Mouse (Mus musculus): ENCODE measurements around the gene Tbc1d30. TPM values are rescaled to one million over a fixed set of nuclear protein-coding genes. Genes with fewer than 3 reads are reported as not detected.

Tbc1d30 gene
- polyA plus RNA-seq, 1 experiment from 2014 or later, result 0.57 TPM

GRCm38 (mm10) chr10:121252781-121253180 is 98.3 kb downstream of the Tbc1d30 start:
- Histone ChIP-seq H3K9ac (no peak overlapping the region), H3K27me3 (peaks cover 13% of the 10 kb centered on the region), H3K36me3 (no peaks in the 10 kb centered on the region), H3K4me1 (no peaks in the 10 kb centered on the region), H3K4me3 (replicated peaks) (no peak overlapping the region), H3K27ac (no peak overlapping the region), H3K4me2 (no peak overlapping the region), H3K9me3 (replicated peaks) (no peaks in the 10 kb centered on the region)
- WGBS, result 69% methylated on average over 7 of the region's 7 CpGs
- ATAC-seq (replicated peaks; ENCODE audit: low FRiP score), result no peak

GRCm38 (mm10) chr10:121251191-121251590 is 99.9 kb downstream of the Tbc1d30 start:
- H3K4me2 ChIP-seq, result no peak overlapping the region
- peaks cover 13% of the 10 kb centered on the region for H3K27me3 ChIP-seq
- 53% methylated on average over 8 of the region's 8 CpGs for whole genome bisulfite sequencing
- ATAC-seq (replicated peaks; ENCODE audit: low FRiP score), result no peak
- H3K36me3 ChIP-seq, result no peaks in the 10 kb centered on the region
- no peak overlapping the region for H3K9ac ChIP-seq
- peaks cover 2% of the 10 kb centered on the region; the same call in 1 of the 2 replicates for H3K9me3 ChIP-seq (replicated peaks)
- H3K4me1 ChIP-seq, result no peaks in the 10 kb centered on the region
- 0 out of 2 replicates have a peak overlapping the region, but pooled peaks have one; percentile 43 for H3K27ac ChIP-seq
- no peak overlapping the region for H3K4me3 ChIP-seq (replicated peaks)

- WGBS, result 92% methylated on average over 4 of the region's 4 CpGs
Measured at GRCm38 (mm10) chr10:121249820-121250219, 101.3 kb downstream of the Tbc1d30 start.

GRCm38 (mm10) chr10:121247545-121247944 is 103.5 kb downstream of the Tbc1d30 start:
- peaks cover 5% of the 10 kb centered on the region; the same call in 1 of the 2 replicates for H3K27me3 ChIP-seq
- H3K27ac ChIP-seq, result no peak overlapping the region
- peaks cover 21% of the 10 kb centered on the region for H3K4me1 ChIP-seq
- WGBS, result 94% methylated on average over 11 of the region's 11 CpGs
- peaks cover 2% of the 10 kb centered on the region; the same call in 1 of the 2 replicates for H3K9me3 ChIP-seq (replicated peaks)
- no peak for ATAC-seq (replicated peaks; ENCODE audit: low FRiP score)
- H3K9ac ChIP-seq, result no peak overlapping the region
- no peak overlapping the region for H3K4me3 ChIP-seq (replicated peaks)
- H3K36me3 ChIP-seq, result no peaks in the 10 kb centered on the region
- H3K4me2 ChIP-seq, result no peak overlapping the region

More at GRCm38 (mm10) chr10:121249820-121250219, 101.3 kb downstream of the Tbc1d30 start:
- no peak overlapping the region for H3K4me2 ChIP-seq
- peaks cover 1% of the 10 kb centered on the region for H3K27me3 ChIP-seq
- H3K4me3 ChIP-seq (replicated peaks), result no peak overlapping the region
- peaks cover 2% of the 10 kb centered on the region; the same call in 1 of the 2 replicates for H3K9me3 ChIP-seq (replicated peaks)
- no peak for ATAC-seq (replicated peaks; ENCODE audit: low FRiP score)
- no peak overlapping the region for H3K27ac ChIP-seq
- H3K9ac ChIP-seq, result no peak overlapping the region
- H3K36me3 ChIP-seq, result no peaks in the 10 kb centered on the region
- H3K4me1 ChIP-seq, result no peaks in the 10 kb centered on the region

GRCm38 (mm10) chr10:121246971-121247370 is 104.1 kb downstream of the Tbc1d30 start:
- H3K27me3 ChIP-seq, result peaks cover 5% of the 10 kb centered on the region; the same call in 1 of the 2 replicates
- no peaks in the 10 kb centered on the region for H3K36me3 ChIP-seq
- no peak overlapping the region for H3K4me3 ChIP-seq (replicated peaks)
- H3K4me1 ChIP-seq, result peaks cover 22% of the 10 kb centered on the region
- H3K9ac ChIP-seq, result no peak overlapping the region
- H3K27ac ChIP-seq, result no peak overlapping the region
- H3K4me2 ChIP-seq, result no peak overlapping the region
- peaks cover 2% of the 10 kb centered on the region; the same call in 1 of the 2 replicates for H3K9me3 ChIP-seq (replicated peaks)
- ATAC-seq (replicated peaks; ENCODE audit: low FRiP score), result no peak
- WGBS, result 85% methylated on average over 21 of the region's 21 CpGs

- 28% methylated on average over 23 of the region's 23 CpGs for WGBS
- 0 out of 2 replicates have a peak, but pooled peaks have one; percentile 27 for ATAC-seq (replicated peaks; ENCODE audit: low FRiP score)
- H3K36me3 ChIP-seq, result no peaks in the 10 kb centered on the region
- peak overlapping the region; percentile 37 for H3K4me2 ChIP-seq
- H3K4me3 ChIP-seq (replicated peaks), result no peak overlapping the region
- no peak overlapping the region for H3K9ac ChIP-seq
- H3K27ac ChIP-seq, result peak overlapping the region; percentile 73
- H3K9me3 ChIP-seq (replicated peaks), result peaks cover 2% of the 10 kb centered on the region; the same call in 1 of the 2 replicates
- peaks cover 21% of the 10 kb centered on the region for H3K27me3 ChIP-seq
- peaks cover 24% of the 10 kb centered on the region for H3K4me1 ChIP-seq
Measured at GRCm38 (mm10) chr10:121243373-121244207, 107.5 kb downstream of the Tbc1d30 start.

GRCm38 (mm10) chr10:121242596-121242995 is 108.5 kb downstream of the Tbc1d30 start:
- Histone ChIP-seq H3K4me3 (replicated peaks) (no peak overlapping the region), H3K4me2 (peak overlapping the region; percentile 22; the same call in 1 of the 2 replicates), H3K36me3 (no peaks in the 10 kb centered on the region), H3K4me1 (peaks cover 27% of the 10 kb centered on the region), H3K27me3 (peaks cover 27% of the 10 kb centered on the region), H3K27ac (peak overlapping the region; percentile 73), H3K9me3 (replicated peaks) (peaks cover 2% of the 10 kb centered on the region; the same call in 1 of the 2 replicates), H3K9ac (no peak overlapping the region)
- WGBS, result 48% methylated on average over 10 of the region's 10 CpGs
- peak; percentile 85 for ATAC-seq (replicated peaks; ENCODE audit: low FRiP score)

GRCm38 (mm10) chr10:121239065-121239464 is 112.0 kb downstream of the Tbc1d30 start:
- Histone ChIP-seq H3K4me3 (replicated peaks) (no peak overlapping the region), H3K27me3 (peaks cover 34% of the 10 kb centered on the region), H3K9ac (no peak overlapping the region), H3K4me1 (peaks cover 22% of the 10 kb centered on the region), H3K9me3 (replicated peaks) (no peaks in the 10 kb centered on the region), H3K27ac (no peak overlapping the region), H3K36me3 (no peaks in the 10 kb centered on the region), H3K4me2 (no peak overlapping the region)
- WGBS, result 82% methylated on average over 10 of the region's 10 CpGs
- no peak for ATAC-seq (replicated peaks; ENCODE audit: low FRiP score)

GRCm38 (mm10) chr10:121238551-121238950 is 112.5 kb downstream of the Tbc1d30 start:
- H3K4me3 ChIP-seq (replicated peaks), result no peak overlapping the region
- no peak for ATAC-seq (replicated peaks; ENCODE audit: low FRiP score)
- no peak overlapping the region for H3K27ac ChIP-seq
- 54% methylated on average over 16 of the region's 16 CpGs for WGBS
- no peaks in the 10 kb centered on the region for H3K36me3 ChIP-seq
- no peaks in the 10 kb centered on the region for H3K9me3 ChIP-seq (replicated peaks)
- no peak overlapping the region for H3K9ac ChIP-seq
- peaks cover 16% of the 10 kb centered on the region for H3K4me1 ChIP-seq
- no peak overlapping the region for H3K4me2 ChIP-seq
- H3K27me3 ChIP-seq, result peaks cover 39% of the 10 kb centered on the region

- Histone ChIP-seq H3K4me2 (no peak overlapping the region), H3K27ac (no peak overlapping the region), H3K4me1 (peaks cover 5% of the 10 kb centered on the region; the same call in 1 of the 2 replicates), H3K27me3 (peaks cover 42% of the 10 kb centered on the region), H3K9me3 (replicated peaks) (no peaks in the 10 kb centered on the region), H3K9ac (no peak overlapping the region), H3K4me3 (replicated peaks) (no peak overlapping the region), H3K36me3 (no peaks in the 10 kb centered on the region)
- no peak for ATAC-seq (replicated peaks; ENCODE audit: low FRiP score)
- WGBS, result 79% methylated on average over 5 of the region's 5 CpGs
Measured at GRCm38 (mm10) chr10:121237377-121237776, 113.7 kb downstream of the Tbc1d30 start.

- Histone ChIP-seq H3K9me3 (replicated peaks) (no peaks in the 10 kb centered on the region), H3K4me3 (replicated peaks) (no peak overlapping the region), H3K9ac (no peak overlapping the region), H3K4me1 (peaks cover 5% of the 10 kb centered on the region; the same call in 1 of the 2 replicates), H3K4me2 (no peak overlapping the region), H3K36me3 (no peaks in the 10 kb centered on the region), H3K27ac (no peak overlapping the region), H3K27me3 (peaks cover 44% of the 10 kb centered on the region)
- peak; percentile 84 for ATAC-seq (replicated peaks; ENCODE audit: low FRiP score)
- WGBS, result 41% methylated on average over 10 of the region's 10 CpGs
Measured at GRCm38 (mm10) chr10:121235167-121235824, 115.8 kb downstream of the Tbc1d30 start.

- Histone ChIP-seq H3K27ac (no peak overlapping the region), H3K9ac (no peak overlapping the region), H3K36me3 (no peaks in the 10 kb centered on the region), H3K4me1 (peaks cover 5% of the 10 kb centered on the region; the same call in 1 of the 2 replicates), H3K4me3 (replicated peaks) (no peak overlapping the region), H3K27me3 (peaks cover 37% of the 10 kb centered on the region), H3K9me3 (replicated peaks) (no peaks in the 10 kb centered on the region), H3K4me2 (no peak overlapping the region)
- WGBS, result 63% methylated on average over 3 of the region's 3 CpGs
- no peak for ATAC-seq (replicated peaks; ENCODE audit: low FRiP score)
Measured at GRCm38 (mm10) chr10:121234476-121234875, 116.6 kb downstream of the Tbc1d30 start.
